Mouse (Mus musculus): Measurements from ENCODE around the gene Nlk. TPM values are rescaled to one million over a fixed set of nuclear protein-coding genes. Genes with fewer than 3 reads are reported as not detected.
"Not testable (repeated sequence)": the region's sequence is repeated elsewhere in the genome, so short reads cannot be mapped to it uniquely, and the experiment has no call there.

Gene Nlk
- polyA plus RNA-seq, 1 experiment from 2014 or later: 31.8 TPM

GRCm38 (mm10) chr11:78678761-78679160, 18.4 kb downstream of the Nlk start:
- WGBS: 81% methylated on average over 2 of the region's 2 CpGs
- H3K27me3 ChIP-seq: no peaks in the 10 kb centered on the region
- no peak overlapping the region for H3K9ac ChIP-seq
- peaks cover 7% of the 10 kb centered on the region; the same call in 1 of the 2 replicates for H3K36me3 ChIP-seq
- 0 out of 2 replicates have a peak, but pooled peaks cover 3% of the 10 kb centered on the region for H3K4me1 ChIP-seq (replicated peaks)
- H3K4me2 ChIP-seq: no peak overlapping the region
- H3K4me3 ChIP-seq: no peak overlapping the region
- H3K27ac ChIP-seq: no peak overlapping the region
- H3K9me3 ChIP-seq: no peaks in the 10 kb centered on the region
- no peak for ATAC-seq (ENCODE audit: low FRiP score)

GRCm38 (mm10) chr11:78668647-78669046, 28.5 kb downstream of the Nlk start:
- Histone ChIP-seq H3K27ac (no peak overlapping the region), H3K4me3 (no peak overlapping the region), H3K4me1 (replicated peaks) (peaks cover 9% of the 10 kb centered on the region), H3K36me3 (no peaks in the 10 kb centered on the region), H3K4me2 (no peak overlapping the region), H3K9ac (no peak overlapping the region), H3K27me3 (no peaks in the 10 kb centered on the region), H3K9me3 (no peaks in the 10 kb centered on the region)
- no peak for ATAC-seq (ENCODE audit: low FRiP score)
- WGBS: 31% methylated on average over 3 of the region's 3 CpGs

GRCm38 (mm10) chr11:78664853-78665252, 32.3 kb downstream of the Nlk start:
- no peak for ATAC-seq (ENCODE audit: low FRiP score)
- Histone ChIP-seq H3K4me2 (no peak overlapping the region), H3K4me3 (no peak overlapping the region), H3K9ac (no peak overlapping the region), H3K9me3 (no peaks in the 10 kb centered on the region), H3K27ac (no peak overlapping the region), H3K27me3 (no peaks in the 10 kb centered on the region), H3K36me3 (no peaks in the 10 kb centered on the region), H3K4me1 (replicated peaks) (peaks cover 2% of the 10 kb centered on the region)
- 68% methylated on average over 2 of the region's 2 CpGs for WGBS

GRCm38 (mm10) chr11:78663916-78664315, 33.3 kb downstream of the Nlk start:
- Histone ChIP-seq H3K4me3 (no peak overlapping the region), H3K27me3 (no peaks in the 10 kb centered on the region), H3K9me3 (no peaks in the 10 kb centered on the region), H3K36me3 (no peaks in the 10 kb centered on the region), H3K9ac (no peak overlapping the region), H3K4me1 (replicated peaks) (no peaks in the 10 kb centered on the region), H3K4me2 (no peak overlapping the region), H3K27ac (no peak overlapping the region)
- 61% methylated on average over 4 of the region's 4 CpGs for WGBS
- no peak for ATAC-seq (ENCODE audit: low FRiP score)

GRCm38 (mm10) chr11:78649143-78649542, 48.0 kb downstream of the Nlk start:
- Histone ChIP-seq H3K9ac (no peak overlapping the region), H3K9me3 (no peaks in the 10 kb centered on the region), H3K27ac (no peak overlapping the region), H3K4me3 (no peak overlapping the region), H3K4me2 (no peak overlapping the region), H3K27me3 (no peaks in the 10 kb centered on the region), H3K36me3 (no peaks in the 10 kb centered on the region), H3K4me1 (replicated peaks) (no peaks in the 10 kb centered on the region)
- WGBS: 91% methylated on average over 2 of the region's 2 CpGs
- no peak for ATAC-seq (ENCODE audit: low FRiP score)

- not testable (repeated sequence) for H3K27ac ChIP-seq; H3K4me1 ChIP-seq (replicated peaks); H3K4me3 ChIP-seq; H3K4me2 ChIP-seq; H3K9me3 ChIP-seq; H3K9ac ChIP-seq; ATAC-seq (ENCODE audit: low FRiP score); H3K36me3 ChIP-seq; H3K27me3 ChIP-seq
- 82% methylated on average over 1 of the region's 1 CpGs for WGBS
These were observed 48.8 kb downstream of the Nlk start for GRCm38 (mm10) chr11:78648405-78648804.

GRCm38 (mm10) chr11:78643746-78644145, 53.4 kb downstream of the Nlk start:
- Histone ChIP-seq H3K4me3 (no peak overlapping the region), H3K4me2 (no peak overlapping the region), H3K27ac (no peak overlapping the region), H3K9ac (no peak overlapping the region), H3K27me3 (no peaks in the 10 kb centered on the region), H3K4me1 (replicated peaks) (peaks cover 5% of the 10 kb centered on the region), H3K9me3 (no peaks in the 10 kb centered on the region), H3K36me3 (no peaks in the 10 kb centered on the region)
- 84% methylated on average over 7 of the region's 7 CpGs for WGBS
- no peak for ATAC-seq (ENCODE audit: low FRiP score)

GRCm38 (mm10) chr11:78642151-78642550, 55.0 kb downstream of the Nlk start:
- ATAC-seq (ENCODE audit: low FRiP score): no peak
- H3K4me2 ChIP-seq: no peak overlapping the region
- no peaks in the 10 kb centered on the region for H3K36me3 ChIP-seq
- H3K9ac ChIP-seq: no peak overlapping the region
- WGBS: 52% methylated on average over 3 of the region's 3 CpGs
- no peak overlapping the region for H3K4me3 ChIP-seq
- H3K27ac ChIP-seq: no peak overlapping the region
- H3K27me3 ChIP-seq: no peaks in the 10 kb centered on the region
- peaks cover 5% of the 10 kb centered on the region for H3K4me1 ChIP-seq (replicated peaks)
- peaks cover 2% of the 10 kb centered on the region; the same call in 1 of the 2 replicates for H3K9me3 ChIP-seq

- 92% methylated on average over 3 of the region's 3 CpGs for WGBS
- no peak for ATAC-seq (ENCODE audit: low FRiP score)
- H3K4me3 ChIP-seq: no peak overlapping the region
- H3K4me1 ChIP-seq (replicated peaks): peaks cover 6% of the 10 kb centered on the region
- no peaks in the 10 kb centered on the region for H3K27me3 ChIP-seq
- H3K4me2 ChIP-seq: no peak overlapping the region
- no peak overlapping the region for H3K27ac ChIP-seq
- H3K9me3 ChIP-seq: peaks cover 7% of the 10 kb centered on the region; the same call in 1 of the 2 replicates
- H3K9ac ChIP-seq: no peak overlapping the region
- no peaks in the 10 kb centered on the region for H3K36me3 ChIP-seq
These were observed 56.1 kb downstream of the Nlk start for GRCm38 (mm10) chr11:78641088-78641487.

GRCm38 (mm10) chr11:78632782-78633181, 64.4 kb downstream of the Nlk start:
- ATAC-seq (ENCODE audit: low FRiP score): no peak
- WGBS: 95% methylated on average over 2 of the region's 2 CpGs

GRCm38 (mm10) chr11:78628871-78629270, 68.3 kb downstream of the Nlk start:
- 78% methylated on average over 3 of the region's 3 CpGs for WGBS
- no peaks in the 10 kb centered on the region for H3K4me1 ChIP-seq (replicated peaks)
- H3K4me2 ChIP-seq: no peak overlapping the region
- H3K9ac ChIP-seq: no peak overlapping the region
- peaks cover 3% of the 10 kb centered on the region; the same call in 1 of the 2 replicates for H3K36me3 ChIP-seq
- H3K9me3 ChIP-seq: no peaks in the 10 kb centered on the region
- H3K4me3 ChIP-seq: no peak overlapping the region
- no peaks in the 10 kb centered on the region for H3K27me3 ChIP-seq
- ATAC-seq (ENCODE audit: low FRiP score): no peak
- H3K27ac ChIP-seq: no peak overlapping the region

More at GRCm38 (mm10) chr11:78632782-78633181, 64.4 kb downstream of the Nlk start:
- Histone ChIP-seq H3K4me2 (no peak overlapping the region), H3K36me3 (no peaks in the 10 kb centered on the region), H3K9me3 (peaks cover 7% of the 10 kb centered on the region; the same call in 1 of the 2 replicates), H3K9ac (no peak overlapping the region), H3K27me3 (no peaks in the 10 kb centered on the region), H3K4me3 (no peak overlapping the region), H3K27ac (no peak overlapping the region), H3K4me1 (replicated peaks) (0 out of 2 replicates have a peak, but pooled peaks cover 5% of the 10 kb centered on the region)

GRCm38 (mm10) chr11:78624377-78624776, 72.8 kb downstream of the Nlk start:
- Histone ChIP-seq H3K4me3 (no peak overlapping the region), H3K4me2 (no peak overlapping the region)

GRCm38 (mm10) chr11:78621926-78622325, 75.2 kb downstream of the Nlk start:
- Histone ChIP-seq H3K4me1 (replicated peaks) (no peaks in the 10 kb centered on the region), H3K36me3 (peaks cover 3% of the 10 kb centered on the region; the same call in 1 of the 2 replicates), H3K27ac (no peak overlapping the region), H3K9me3 (no peaks in the 10 kb centered on the region), H3K4me3 (no peak overlapping the region), H3K9ac (no peak overlapping the region), H3K27me3 (no peaks in the 10 kb centered on the region), H3K4me2 (no peak overlapping the region)
- no peak for ATAC-seq (ENCODE audit: low FRiP score)

More at GRCm38 (mm10) chr11:78624377-78624776, 72.8 kb downstream of the Nlk start:
- H3K36me3 ChIP-seq: peaks cover 3% of the 10 kb centered on the region; the same call in 1 of the 2 replicates
- H3K4me1 ChIP-seq (replicated peaks): no peaks in the 10 kb centered on the region
- H3K9ac ChIP-seq: no peak overlapping the region
- no peaks in the 10 kb centered on the region for H3K27me3 ChIP-seq
- H3K27ac ChIP-seq: no peak overlapping the region
- no peak for ATAC-seq (ENCODE audit: low FRiP score)
- WGBS: 77% methylated on average over 3 of the region's 3 CpGs
- H3K9me3 ChIP-seq: no peaks in the 10 kb centered on the region
